Mouse (Mus musculus) forelimb bud, embryonic 11.5 days (tissue): ENCODE measurements around the gene Cd72.

Experiments used
- DNase-seq: peaks from one replicate; pipeline ENCODE4 v3.0.0-alpha.2; 2012; ENCODE audit warnings: low read depth, low spot score

The Cd72 gene

GRCm38 (mm10) chr4:43478906-43479832, 24.7 kb upstream of the Cd72 start:
- peak; percentile 73 for DNase-seq

GRCm38 (mm10) chr4:43478534-43478858, 24.1 kb upstream of the Cd72 start:
- DNase-seq: no peak

DNA sequence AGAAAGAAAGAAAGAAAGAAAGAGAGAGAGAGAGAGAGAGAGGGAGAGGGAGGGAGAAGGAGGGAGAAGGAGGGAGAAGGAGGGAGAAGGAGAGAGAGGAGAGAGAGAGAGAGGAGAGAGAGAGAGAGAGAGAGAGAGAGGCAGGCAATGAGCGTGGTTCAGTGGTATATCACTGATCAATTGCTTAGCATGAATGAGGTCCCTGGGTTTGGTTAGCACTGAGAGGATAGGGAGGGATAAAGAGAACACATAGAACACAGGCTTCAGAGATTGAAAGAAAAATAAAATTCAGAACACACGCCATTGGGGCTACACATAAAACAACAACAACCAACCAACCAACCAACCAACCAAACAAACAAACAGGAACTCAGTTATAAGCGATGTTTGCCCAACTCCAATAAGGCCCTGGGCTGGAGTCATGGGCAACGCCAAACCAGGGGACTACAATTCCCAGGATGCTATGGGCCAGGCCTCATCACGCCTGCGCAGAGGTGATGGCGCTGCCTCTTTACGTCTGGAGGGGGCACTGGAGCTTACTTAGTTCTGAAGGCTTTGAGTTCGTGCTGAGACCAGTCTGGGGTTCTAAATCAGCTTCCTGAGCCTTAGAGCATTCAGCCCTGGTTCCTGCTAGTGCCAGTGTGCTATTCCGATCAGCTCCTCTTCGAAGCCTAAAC, 23.6 kb upstream of the Cd72 start:
- DNase-seq: peak; percentile 90

DNA sequence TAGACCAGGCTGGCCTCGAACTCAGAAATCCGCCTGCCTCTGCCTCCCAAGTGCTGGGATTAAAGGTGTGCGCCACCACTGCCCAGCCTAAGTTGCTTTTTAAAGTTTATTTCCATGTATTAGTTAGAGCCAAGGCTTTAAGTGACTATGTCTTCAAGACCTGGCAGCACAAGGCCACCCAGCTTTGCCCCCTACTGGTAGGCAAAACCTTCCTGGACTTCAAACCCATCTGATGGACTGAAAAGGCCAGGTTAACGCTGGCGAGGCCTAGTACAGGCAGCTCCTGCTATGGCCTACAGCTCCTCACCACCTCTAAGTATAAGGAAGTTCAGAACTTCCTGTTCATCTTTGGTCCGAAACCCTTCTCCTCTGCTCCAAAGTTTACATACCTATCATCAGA, 22.2 kb upstream of the Cd72 start:
- DNase-seq: no peak

- no peak for DNase-seq
These were observed 19.2 kb upstream of the Cd72 start for GRCm38 (mm10) chr4:43473636-43474035.

GRCm38 (mm10) chr4:43470301-43470700, 15.9 kb upstream of the Cd72 start:
- DNase-seq: no peak

- DNase-seq: no peak
These were observed 12.4 kb upstream of the Cd72 start for GRCm38 (mm10) chr4:43466872-43467271.

GRCm38 (mm10) chr4:43465935-43466334, 11.5 kb upstream of the Cd72 start:
- no peak for DNase-seq

GRCm38 (mm10) chr4:43463102-43463501, 8.7 kb upstream of the Cd72 start:
- DNase-seq: no peak

DNA sequence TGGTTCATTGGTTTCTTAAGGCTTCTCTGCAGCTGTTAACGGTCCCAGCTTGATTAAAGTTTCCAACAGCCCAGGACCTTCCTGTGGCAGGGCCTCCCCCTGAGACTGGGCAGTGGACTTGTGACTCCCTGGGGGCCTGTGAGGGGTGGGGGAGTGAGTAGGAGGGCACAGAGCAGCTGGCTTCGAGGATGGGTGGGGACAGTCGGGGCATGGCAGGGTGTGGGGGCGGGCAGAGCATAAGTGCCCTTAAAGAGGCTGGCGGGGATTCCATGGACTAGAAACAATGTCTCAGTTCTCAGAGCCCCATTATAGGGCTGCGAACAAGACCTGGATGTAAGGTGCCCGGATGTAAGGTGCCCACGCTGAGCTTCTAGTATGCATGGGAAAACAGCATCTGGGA, 2.7 kb upstream of the Cd72 start:
- DNase-seq: no peak

GRCm38 (mm10) chr4:43456470-43456869, 2.0 kb upstream of the Cd72 start:
- no peak for DNase-seq

- DNase-seq: no peak
These were observed 1.0 kb downstream of the Cd72 start for GRCm38 (mm10) chr4:43453413-43453812.

GRCm38 (mm10) chr4:43452315-43452714, 2.1 kb downstream of the Cd72 start:
- DNase-seq: no peak

GRCm38 (mm10) chr4:43448554-43448953, 5.9 kb downstream of the Cd72 start:
- DNase-seq: no peak

DNA sequence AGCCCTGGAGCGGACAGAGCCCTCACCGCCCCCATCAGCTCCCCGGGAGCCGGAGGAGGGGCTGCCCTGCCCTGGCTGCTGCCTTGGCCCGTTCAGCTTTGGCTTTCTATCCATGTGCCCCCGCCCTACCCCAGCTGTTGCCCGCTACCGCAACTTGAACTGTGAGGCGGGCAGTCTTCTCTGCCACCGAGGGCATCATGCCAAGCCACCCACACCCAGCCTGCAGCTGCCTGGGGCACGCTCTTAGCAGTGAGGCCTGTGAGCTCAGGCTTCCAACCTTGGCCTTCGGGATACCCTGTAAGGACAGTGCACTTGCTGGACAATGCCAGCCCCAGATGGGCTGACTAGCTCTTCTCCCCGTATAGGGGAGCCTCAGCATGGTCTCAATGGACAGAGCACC, 7.2 kb downstream of the Cd72 start:
- no peak for DNase-seq

- DNase-seq: no peak
These were observed 10.9 kb downstream of the Cd72 start for GRCm38 (mm10) chr4:43443511-43443910.

- DNase-seq: peak; percentile 75
These were observed 11.7 kb downstream of the Cd72 start for GRCm38 (mm10) chr4:43442456-43443361.

DNA sequence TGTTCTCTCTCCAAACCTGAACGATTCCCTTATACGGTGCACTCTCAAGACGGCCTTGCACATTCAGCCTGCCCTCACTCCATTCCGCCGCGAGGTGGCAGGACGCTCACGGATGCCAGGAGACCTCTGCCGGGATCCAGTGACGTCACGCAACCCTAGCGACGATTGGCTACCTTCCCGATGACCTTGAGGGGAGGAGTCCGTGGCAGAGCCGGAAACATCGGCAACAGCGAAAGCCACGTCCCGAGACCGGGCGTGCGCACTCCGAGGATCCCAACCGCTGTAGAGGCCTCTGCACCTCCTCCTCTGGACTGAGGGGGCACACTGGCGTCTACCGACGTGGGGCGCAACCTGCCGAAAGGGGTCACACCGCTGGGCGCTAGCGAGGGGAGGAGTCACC, 12.4 kb downstream of the Cd72 start:
- peak; percentile 100 for DNase-seq

- DNase-seq: no peak
These were observed 12.8 kb downstream of the Cd72 start, which contains the start of gene Tesk1 for GRCm38 (mm10) chr4:43441639-43442038. Gene Tesk1 (plus strand): TSS chr4:43441939.

GRCm38 (mm10) chr4:43432832-43433231, 21.6 kb downstream of the Cd72 start:
- no peak for DNase-seq

DNA sequence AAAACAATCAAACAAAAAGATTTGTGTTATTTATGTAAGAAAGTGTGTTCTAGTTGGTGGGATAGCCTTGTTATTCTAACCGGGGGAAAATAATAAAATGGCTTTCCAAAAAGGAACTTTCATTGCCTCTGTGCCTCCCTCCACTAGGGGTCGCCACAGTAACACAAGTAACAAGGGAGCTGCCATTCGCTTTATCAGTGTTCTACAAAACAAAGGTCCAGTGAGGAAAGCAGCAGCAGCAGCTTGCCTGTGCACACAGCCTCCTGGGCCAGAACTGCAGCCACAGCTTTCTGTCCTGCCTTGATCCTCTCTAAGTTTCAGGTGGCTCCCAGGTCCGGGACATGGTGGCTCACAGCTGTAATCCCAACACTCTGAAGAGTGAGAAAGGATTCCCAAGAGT, 22.7 kb downstream of the Cd72 start:
- DNase-seq: peak; percentile 90

DNA sequence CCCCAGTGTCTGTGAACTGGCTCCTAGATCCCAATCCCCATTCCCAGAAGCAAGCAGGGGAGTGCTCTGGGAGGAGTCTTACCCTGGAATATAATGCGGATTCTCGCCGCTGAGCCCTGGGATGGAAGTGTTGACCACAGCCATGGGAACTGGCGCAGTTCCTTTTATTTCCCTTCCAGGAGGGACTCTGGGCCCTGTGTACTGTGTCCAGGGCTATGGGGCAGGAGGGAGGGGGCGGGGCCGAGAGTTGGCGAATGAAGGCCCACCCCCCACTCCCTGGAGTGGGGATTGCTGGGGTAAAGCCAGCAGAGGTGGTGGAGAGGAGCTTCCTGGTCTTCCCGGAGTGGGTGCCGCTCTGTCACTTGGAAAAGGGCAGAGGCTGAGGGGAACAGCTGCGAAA, 25.5 kb downstream of the Cd72 start, which contains the start of gene Fam166b:
Fam166b (minus strand) TSS at position 189 of the 400 bp plus-strand sequence.
- DNase-seq: no peak
